Mouse (Mus musculus) v-Abl transformed pro-B cells (cell line): ENCODE measurements around the gene Cyb561.

Experiments used
- in situ Hi-C, 2 experiments: fragments of 400-800 bp; cut with MboI; formaldehyde crosslinking; loops; one replicate each; pipeline ENCODE4 v1.15.1; 2025; ENCODE audit not compliant: unreplicated experiment in 2 of 2

Cyb561 gene

GRCm38 (mm10) chr11:105952911-105953386 lies at the start of gene Cyb561:
TSS of gene Cyb561 (minus strand) at chr11:105953336.
- in situ Hi-C loops = no loop called here

GRCm38 (mm10) chr11:106001718-106002117 lies 48.6 kb upstream of the Cyb561 start:
- in situ Hi-C loops = loop anchor here in 1 of 2 experiments (5.0 kb wide), 1 partner anchor 396 kb away; no protein-coding TSS in a partner anchor

- in situ Hi-C loops = loop anchor here in 1 of 2 experiments (5.0 kb wide), 1 partner anchor 397 kb away; no protein-coding TSS in a partner anchor
Measured at GRCm38 (mm10) chr11:106000062-106000461, 46.9 kb upstream of the Cyb561 start.

GRCm38 (mm10) chr11:105994375-105994774 lies 41.2 kb upstream of the Cyb561 start, which contains the start of gene Ace3:
TSS of gene Ace3 (plus strand) at chr11:105994675.
- in situ Hi-C loops = loop anchor here in 1 of 2 experiments (10.0 kb wide), 1 partner anchor 400 kb away; no protein-coding TSS in a partner anchor

- in situ Hi-C loops = loop anchor here in 1 of 2 experiments (10.0 kb wide), 1 partner anchor 405 kb away; no protein-coding TSS in a partner anchor
Measured at GRCm38 (mm10) chr11:105990231-105990630, 37.1 kb upstream of the Cyb561 start.

- in situ Hi-C loops = no loop called here
Measured at GRCm38 (mm10) chr11:105989446-105989845, 36.3 kb upstream of the Cyb561 start.

GRCm38 (mm10) chr11:105987446-105987845 lies 34.3 kb upstream of the Cyb561 start:
- in situ Hi-C loops = no loop called here

GRCm38 (mm10) chr11:105984452-105984851 lies 31.3 kb upstream of the Cyb561 start:
- in situ Hi-C loops = no loop called here

- in situ Hi-C loops = no loop called here
Measured at GRCm38 (mm10) chr11:105978634-105979033, 25.5 kb upstream of the Cyb561 start.

GRCm38 (mm10) chr11:105978232-105978631 lies 25.1 kb upstream of the Cyb561 start:
- in situ Hi-C loops = no loop called here

- in situ Hi-C loops = no loop called here
Measured at GRCm38 (mm10) chr11:105975636-105976035, 22.5 kb upstream of the Cyb561 start.

GRCm38 (mm10) chr11:105975050-105975449 lies 21.9 kb upstream of the Cyb561 start:
- in situ Hi-C loops = no loop called here

GRCm38 (mm10) chr11:105974593-105974992 lies 21.5 kb upstream of the Cyb561 start:
- in situ Hi-C loops = no loop called here

GRCm38 (mm10) chr11:105969516-105969915 lies 16.4 kb upstream of the Cyb561 start:
- in situ Hi-C loops = no loop called here

- in situ Hi-C loops = no loop called here
Measured at GRCm38 (mm10) chr11:105968948-105969347, 15.8 kb upstream of the Cyb561 start.

GRCm38 (mm10) chr11:105967741-105968574 lies 14.8 kb upstream of the Cyb561 start, which contains the start of gene Ace:
TSS of gene Ace (plus strand) at chr11:105967945.
- in situ Hi-C loops = no loop called here

GRCm38 (mm10) chr11:105966288-105966687 lies 13.2 kb upstream of the Cyb561 start:
- in situ Hi-C loops = no loop called here

- in situ Hi-C loops = no loop called here
Measured at GRCm38 (mm10) chr11:105964691-105965090, 11.6 kb upstream of the Cyb561 start.

- in situ Hi-C loops = no loop called here
Measured at GRCm38 (mm10) chr11:105959355-105959754, 6.2 kb upstream of the Cyb561 start.

GRCm38 (mm10) chr11:105958566-105958965 lies 5.4 kb upstream of the Cyb561 start:
- in situ Hi-C loops = no loop called here

- in situ Hi-C loops = no loop called here
Measured at GRCm38 (mm10) chr11:105957501-105957900, 4.4 kb upstream of the Cyb561 start.
